Mouse (Mus musculus) kidney, embryonic 14.5 days (tissue): ENCODE data around the gene Card11. TPM values are rescaled to one million over a fixed set of nuclear protein-coding genes. Genes with fewer than 3 reads are reported as not detected.

Source experiments
- microRNA-seq: library from miRNA; unstranded; fragments of <30 nt; microRNA quantifications from one replicate; pipeline ENCODE4, GENCODE M21; 2016
- polyA plus RNA-seq: library from polyadenylated mRNA; unstranded; fragments of >200 nt; fragmentation: Nextera tagmentation; extraction: Ambion mirVana; gene quantifications from 2 replicates; pipeline ENCODE4 v1.2.1, GENCODE M21; 2014

The Card11 gene
- polyA plus RNA-seq, 1 experiment from 2014 or later, result 0.19 TPM

Small RNA genes lying within 50 kb of the gene (microRNA-seq; reads per million reads assigned to microRNA genes)
- gene Gm44385, result not detected

Other genes starting within 250 kb of the Card11 start
- 20.4 and 22.1 TPM in 2 replicates for gene Gna12, start 170.2 kb downstream of the Card11 start, polyA plus RNA-seq
- gene Sdk1, start 240.9 kb upstream of the Card11 start, polyA plus RNA-seq, result 2.0 and 2.6 TPM in 2 replicates